Mouse (Mus musculus): ENCODE results near the gene Bmp4.

Bmp4 gene

DNA sequence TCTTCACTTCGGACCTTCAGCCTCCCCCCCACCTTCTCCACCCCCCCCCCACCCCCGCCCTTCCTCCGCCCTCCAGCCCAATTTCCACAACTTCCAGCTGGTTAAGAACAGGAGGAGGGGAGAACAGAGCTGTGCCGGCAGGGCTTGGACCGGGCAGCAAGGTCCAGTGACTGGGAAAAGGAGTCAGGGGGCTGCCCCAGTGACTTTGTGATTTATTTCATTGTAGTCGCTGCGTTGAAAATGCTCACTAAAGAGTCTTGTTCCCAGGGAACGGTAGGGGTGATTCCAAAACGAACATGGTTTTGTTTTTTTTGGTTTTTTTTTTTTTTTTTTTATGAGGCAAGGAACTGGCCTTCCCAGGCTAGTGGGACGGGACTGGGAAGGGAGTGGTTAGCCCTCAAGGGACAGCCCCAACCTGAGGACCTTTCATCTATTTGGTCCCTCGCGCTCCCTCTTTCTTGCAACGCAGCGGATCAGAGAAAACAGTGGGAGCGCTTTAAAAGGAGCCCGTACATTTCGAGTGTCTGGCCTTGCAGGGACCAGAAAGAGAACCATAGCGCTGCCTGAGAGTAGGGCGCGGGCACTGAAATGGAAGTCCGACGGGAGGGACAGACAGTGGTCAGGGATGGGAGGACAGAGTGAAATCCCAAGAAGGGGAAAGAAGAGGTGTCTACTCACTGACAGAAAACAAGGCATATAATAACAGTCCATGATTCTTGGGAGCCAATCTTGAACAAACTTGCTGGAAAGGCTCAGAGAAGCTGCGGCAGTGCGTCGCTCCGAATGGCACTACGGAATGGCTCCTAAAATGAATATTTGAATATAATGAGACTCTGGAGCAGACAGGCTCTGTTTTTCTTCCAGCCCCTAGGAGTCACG lies 3.8 kb downstream of the Bmp4 start:
- in situ Hi-C loops (cut with MboI; ENCODE audit: unreplicated experiment in 2 of 2), result no loop called here

DNA sequence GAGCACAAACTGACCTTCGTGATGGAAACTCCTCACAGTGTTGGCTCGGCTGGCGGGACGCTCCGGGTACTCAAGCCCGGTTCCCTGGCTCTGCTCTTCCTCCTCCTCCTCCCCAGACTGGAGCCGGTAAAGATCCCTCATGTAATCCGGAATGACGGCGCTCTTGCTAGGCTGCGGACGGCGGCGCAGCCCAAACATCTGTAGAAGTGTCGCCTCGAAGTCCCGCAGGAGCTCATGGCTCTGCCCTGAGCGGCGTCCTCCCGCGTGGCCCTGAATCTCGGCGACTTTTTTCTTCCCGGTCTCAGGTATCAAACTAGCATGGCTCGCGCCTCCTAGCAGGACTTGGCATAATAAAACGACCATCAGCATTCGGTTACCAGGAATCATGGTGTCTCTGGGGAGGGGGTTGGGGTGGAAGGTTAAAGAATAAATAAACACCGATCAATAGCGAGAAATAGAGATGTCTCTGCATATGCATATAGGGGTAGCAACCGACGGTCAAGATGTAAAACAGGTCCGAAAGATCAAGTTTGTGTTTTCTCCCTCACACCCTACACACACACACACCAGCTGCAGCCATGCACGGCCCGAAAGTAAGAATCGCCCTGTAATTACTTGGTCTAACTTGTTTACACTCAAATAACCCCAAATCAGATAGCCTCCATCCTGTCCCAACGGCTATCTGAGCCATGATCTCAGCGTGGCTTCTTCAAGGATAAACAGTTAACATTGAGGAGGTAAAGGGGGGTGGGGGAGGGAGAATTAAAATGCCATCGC lies 4.6 kb downstream of the Bmp4 start:
- in situ Hi-C loops (cut with MboI; ENCODE audit: unreplicated experiment in 2 of 2), result no loop called here

DNA sequence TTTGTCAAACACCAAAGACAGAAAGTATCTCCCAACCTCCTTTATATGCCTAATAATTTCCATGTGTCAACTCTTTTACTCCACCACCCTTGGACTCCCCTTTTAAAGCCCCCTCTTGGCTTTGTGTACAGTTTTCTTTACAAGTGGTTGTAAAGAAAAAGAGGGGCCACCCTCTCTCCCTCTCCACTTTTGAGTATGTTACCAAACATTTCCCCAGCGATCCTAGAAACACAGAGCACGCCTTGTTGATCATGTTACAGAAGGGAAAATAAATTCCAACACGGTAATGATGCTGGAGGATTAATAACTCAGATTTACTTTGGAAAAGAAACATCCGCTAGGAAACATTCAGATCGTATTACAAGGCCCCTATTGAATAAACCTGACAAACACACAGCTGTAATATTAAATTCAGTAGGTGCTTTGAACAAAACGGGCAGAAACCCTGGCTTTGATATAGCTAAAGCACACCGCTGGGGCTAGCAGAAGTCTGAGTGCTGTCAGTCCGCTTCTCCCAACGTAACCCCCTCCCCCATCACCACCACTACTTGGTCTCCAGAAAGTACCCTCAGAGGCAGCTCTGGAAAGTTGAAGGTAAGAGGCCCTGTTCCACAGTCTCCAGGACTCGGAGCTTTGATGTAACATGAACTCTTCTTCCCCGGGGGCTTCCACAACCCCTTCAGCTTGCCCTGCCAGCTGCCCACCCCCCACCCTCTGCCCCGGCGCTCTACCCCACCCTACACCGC lies 5.3 kb downstream of the Bmp4 start:
- in situ Hi-C loops (cut with MboI; ENCODE audit: unreplicated experiment in 2 of 2), result no loop called here

DNA sequence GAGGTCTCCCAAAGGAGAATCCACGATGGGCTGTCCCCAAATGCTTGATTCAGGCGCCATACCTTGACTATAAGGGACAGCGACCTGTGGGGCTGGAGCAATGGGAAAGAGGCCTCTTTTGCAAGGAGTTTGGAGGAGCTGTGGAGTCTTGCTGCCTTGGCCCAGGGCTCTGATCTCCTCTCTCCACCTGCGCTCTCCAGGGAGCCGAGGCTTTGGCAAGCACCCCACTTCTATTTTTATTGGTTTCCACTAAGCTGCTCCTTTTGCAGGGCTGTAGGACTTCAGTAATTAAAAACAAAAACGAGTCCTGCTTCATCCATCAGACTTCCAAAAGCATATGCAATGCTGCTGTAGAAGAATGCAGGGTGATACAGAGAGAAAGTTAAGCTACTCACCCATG lies 9.0 kb downstream of the Bmp4 start:
- in situ Hi-C loops (cut with MboI; ENCODE audit: unreplicated experiment in 2 of 2), result no loop called here

DNA sequence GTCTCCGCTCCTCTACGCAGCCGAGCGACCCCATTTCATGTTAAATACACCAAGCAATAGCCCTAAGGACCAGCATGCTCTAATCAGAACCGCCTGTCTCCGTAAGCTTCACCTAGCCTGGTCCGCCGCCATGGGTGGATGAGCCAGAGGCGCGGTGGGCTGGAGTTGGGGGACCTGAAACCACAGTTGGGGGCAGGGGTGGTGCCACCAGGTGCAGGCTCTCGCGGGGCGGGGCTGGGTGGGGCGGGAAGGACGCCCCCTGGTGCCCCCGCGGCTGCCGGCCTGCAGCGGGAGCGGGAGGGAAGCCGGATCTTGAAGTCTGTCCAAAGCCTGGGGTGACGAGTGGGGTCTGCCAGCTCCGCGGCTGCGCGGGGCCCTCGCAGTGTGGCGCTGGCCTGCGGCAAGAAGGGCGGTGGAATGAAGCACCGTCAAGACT lies 10.2 kb downstream of the Bmp4 start:
- in situ Hi-C loops (cut with MboI; ENCODE audit: unreplicated experiment in 2 of 2), result no loop called here

DNA sequence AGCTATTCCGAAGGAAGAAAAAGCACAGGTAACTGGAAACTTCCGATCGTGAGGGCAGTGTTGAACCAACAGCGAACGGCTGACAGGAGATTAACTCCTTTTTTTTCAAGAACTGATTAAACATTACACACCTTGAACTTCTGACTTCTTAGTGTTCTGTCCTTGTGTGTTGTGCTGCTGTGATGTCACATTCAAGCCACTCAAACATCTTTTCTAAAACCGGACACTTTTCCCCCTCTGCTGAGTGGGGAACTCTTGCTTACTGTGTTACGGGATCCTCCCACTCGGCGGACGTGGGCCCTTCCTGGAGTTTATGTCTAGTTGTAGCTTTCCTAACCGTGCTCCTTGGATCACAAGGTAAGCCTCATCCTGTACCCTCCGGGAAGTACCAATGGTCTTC lies 11.2 kb downstream of the Bmp4 start, which contains the start of gene Gm15217:
Gm15217 (plus strand) TSS at position 130 of the 400 bp plus-strand sequence.
- in situ Hi-C loops (cut with MboI; ENCODE audit: unreplicated experiment in 2 of 2), result no loop called here

DNA sequence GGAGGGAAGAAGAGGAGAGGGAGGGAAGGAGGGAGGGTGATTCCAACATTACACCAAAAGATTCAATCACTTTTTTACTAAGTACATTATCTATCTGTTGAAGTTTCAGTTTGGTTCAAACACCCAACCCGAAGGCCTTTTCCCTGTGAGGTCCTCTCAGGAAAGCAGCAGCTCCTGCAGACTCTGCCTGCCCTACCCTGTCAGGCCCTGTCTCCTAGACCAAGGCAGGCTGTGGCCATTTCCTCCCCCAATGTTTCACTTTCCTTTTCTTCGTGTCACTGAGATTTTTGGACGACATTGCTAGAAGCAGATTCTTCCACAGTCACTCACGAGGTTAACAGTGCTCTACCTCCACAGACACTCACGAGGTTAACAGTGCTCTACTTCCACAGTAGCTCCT lies 14.7 kb downstream of the Bmp4 start:
- in situ Hi-C loops (cut with MboI; ENCODE audit: unreplicated experiment in 2 of 2), result no loop called here

DNA sequence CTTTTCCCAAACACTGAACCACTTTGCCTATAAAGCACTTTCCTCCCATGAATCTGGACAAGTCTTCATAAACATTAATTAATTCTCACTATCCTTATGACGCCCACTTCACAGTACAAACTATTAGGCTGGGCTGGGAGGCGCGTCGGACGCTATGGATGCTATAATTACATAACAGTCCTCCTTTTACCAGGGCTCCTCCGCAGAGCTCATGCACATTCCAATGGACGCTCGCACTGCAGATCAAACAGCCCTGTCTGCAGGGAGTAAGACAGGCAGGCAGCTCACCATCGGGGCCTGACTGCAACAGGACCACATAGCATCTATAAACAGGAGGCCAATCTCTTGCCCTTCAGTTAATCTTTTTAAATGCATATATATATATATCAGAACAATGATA lies 18.0 kb downstream of the Bmp4 start:
- in situ Hi-C loops (cut with MboI; ENCODE audit: unreplicated experiment in 2 of 2), result no loop called here

DNA sequence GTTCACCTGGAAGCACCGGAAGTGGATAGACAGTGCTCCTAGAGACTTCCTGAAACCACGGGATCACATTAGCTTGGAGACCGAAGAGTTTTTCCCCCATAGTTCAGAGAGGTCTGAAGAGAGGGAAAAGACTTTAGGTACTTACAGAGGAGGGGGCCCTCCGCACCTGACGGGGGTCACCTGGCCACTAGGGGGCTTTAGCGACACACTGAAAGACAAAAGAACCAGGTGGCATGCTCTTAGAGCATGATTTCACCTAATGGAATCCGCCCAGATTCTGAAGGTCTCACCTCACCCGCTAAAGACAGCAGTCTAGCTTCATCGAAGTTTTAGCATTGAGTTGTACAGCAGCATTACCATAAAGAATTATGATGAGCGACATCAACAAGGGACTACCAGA lies 27.3 kb downstream of the Bmp4 start:
- in situ Hi-C loops (cut with MboI; ENCODE audit: unreplicated experiment in 2 of 2), result no loop called here

DNA sequence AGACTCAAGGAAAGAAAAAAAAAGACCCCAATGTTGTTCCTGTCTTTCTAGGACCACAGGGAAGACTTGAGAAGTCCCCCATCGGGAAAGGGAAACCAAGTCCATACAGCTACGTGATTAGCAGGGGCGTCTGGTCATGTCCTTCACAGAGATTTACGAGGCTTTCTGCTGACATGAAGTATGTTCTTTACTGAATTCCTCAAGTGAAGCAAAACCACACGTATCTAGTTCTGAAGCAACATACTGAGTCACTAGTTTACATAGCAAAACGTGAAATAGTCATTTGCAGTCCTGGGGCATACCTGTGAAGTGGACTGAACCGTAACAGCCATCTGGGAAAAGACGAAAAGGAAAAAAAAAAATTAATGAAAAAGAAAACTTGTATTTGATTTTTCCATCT lies 32.8 kb downstream of the Bmp4 start:
- in situ Hi-C loops (cut with MboI; ENCODE audit: unreplicated experiment in 2 of 2), result no loop called here

DNA sequence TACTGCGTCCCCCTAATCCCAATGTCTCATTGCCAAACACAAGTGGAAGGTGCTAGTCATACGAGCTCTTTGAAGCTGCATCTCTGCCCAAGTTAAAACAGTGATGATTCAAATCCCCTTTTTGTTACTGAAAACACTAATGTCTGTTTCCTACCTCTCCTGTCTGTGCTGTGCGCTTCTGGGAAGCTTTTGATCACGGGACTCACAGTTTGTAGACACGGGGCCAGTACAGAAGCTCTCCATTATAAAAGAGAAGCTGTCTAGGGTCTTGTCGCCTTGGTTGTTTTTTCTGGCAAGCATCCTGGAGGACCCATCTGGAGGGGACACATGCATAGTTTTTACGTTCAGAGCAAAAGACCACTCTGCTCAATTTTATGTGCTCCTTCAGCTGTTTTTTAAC lies 33.2 kb downstream of the Bmp4 start:
- in situ Hi-C loops (cut with MboI; ENCODE audit: unreplicated experiment in 2 of 2), result no loop called here

DNA sequence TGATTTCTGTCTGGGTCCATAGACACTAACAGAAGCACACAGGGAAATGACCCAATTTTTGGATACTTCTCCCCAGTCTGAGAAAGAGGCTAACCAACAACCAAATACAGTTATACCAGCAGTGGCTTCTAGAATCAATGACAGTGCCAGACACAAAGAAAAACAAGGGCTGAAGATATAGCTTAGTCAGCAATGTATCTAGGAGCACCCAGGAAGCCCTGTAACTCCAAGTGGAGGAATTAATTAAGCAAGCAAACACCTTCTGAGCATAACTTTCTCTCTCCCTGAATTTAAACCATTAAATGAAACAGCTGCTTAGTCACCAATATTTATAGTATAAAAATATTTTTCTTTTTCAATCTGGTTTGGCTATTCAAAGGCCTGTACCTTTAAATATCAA lies 45.7 kb downstream of the Bmp4 start:
- in situ Hi-C loops (cut with MboI; ENCODE audit: unreplicated experiment in 2 of 2), result no loop called here

DNA sequence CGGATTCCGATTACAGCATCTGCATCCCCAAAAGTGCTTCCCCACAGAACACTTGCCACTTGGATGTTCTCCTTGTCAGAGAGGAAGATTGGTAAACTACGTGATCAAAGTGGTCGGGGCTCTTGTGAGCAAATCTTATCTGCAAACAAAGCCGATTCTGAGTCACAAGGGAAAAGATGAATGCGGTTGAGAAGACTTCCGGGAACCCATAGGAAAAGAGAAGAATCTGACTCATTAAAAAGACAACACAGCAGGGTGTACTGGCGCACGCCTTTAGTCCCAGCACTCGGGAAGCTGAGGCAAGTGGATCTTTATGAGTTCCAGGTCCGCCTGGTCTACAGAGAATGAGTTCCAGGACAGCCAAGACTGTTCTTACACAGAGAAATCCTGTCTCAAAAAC lies 51.7 kb downstream of the Bmp4 start:
- in situ Hi-C loops (cut with MboI; ENCODE audit: unreplicated experiment in 2 of 2), result no loop called here

Measured in v-Abl transformed pro-B cells (cell line).